Mouse (Mus musculus) MEL (cell line): Measurements from ENCODE around the gene Gm37240. TPM values are rescaled to one million over a fixed set of nuclear protein-coding genes. Genes with fewer than 3 reads are reported as not detected.

Experiments used
- DNase-seq: peaks from one replicate; pipeline ENCODE4 v3.0.0; 2011; ENCODE audit warnings: low read depth, low spot score
- H3K27ac ChIP-seq: 2 replicates; pipeline ENCODE4 v1.5.1; 2012; ENCODE audit warnings: low read depth, mild to moderate bottlenecking, control low read depth, low read length, moderate library complexity; ENCODE audit not compliant: control insufficient read depth
- H3K27me3 ChIP-seq, 2 experiments: fragments of 150-350 bp in 1 of 2; sonication (generic) in 1 of 2; 2 replicates each; pipeline ENCODE4 v1.6.1; 2012; ENCODE audit warnings: low read length in 2 of 2, mild to moderate bottlenecking in 2 of 2, improper control_type of control experiment in 1 of 2, moderate library complexity in 1 of 2; ENCODE audit not compliant: insufficient read depth in 2 of 2, control insufficient read depth in 1 of 2
- H3K36me3 ChIP-seq, 2 experiments: 2 replicates each; pipeline ENCODE4 v1.6.1; 2012 to 2014; ENCODE audit warnings: low read length in 2 of 2, improper control_type of control experiment in 1 of 2, inconsistent platforms in 1 of 2, mild to moderate bottlenecking in 1 of 2; ENCODE audit not compliant: insufficient read depth in 2 of 2, control insufficient read depth in 1 of 2
- H3K4me1 ChIP-seq, 2 experiments: fragments of 150-350 bp in 1 of 2; sonication (generic) in 1 of 2; 2 replicates each; pipeline ENCODE4 v1.6.1; 2012; ENCODE audit warnings: low read length in 2 of 2, improper control_type of control experiment in 1 of 2, mild to moderate bottlenecking in 1 of 2; ENCODE audit not compliant: insufficient read depth in 2 of 2, control insufficient read depth in 1 of 2
- H3K4me3 ChIP-seq, 2 experiments: fragments of 150-350 bp in 1 of 2; sonication (generic) in 1 of 2; 2 replicates each; pipeline ENCODE4 v1.5.1; 2012; ENCODE audit warnings: low read depth in 2 of 2, low read length in 2 of 2, mild to moderate bottlenecking in 2 of 2, moderate library complexity in 2 of 2, control low read depth in 1 of 2, improper control_type of control experiment in 1 of 2; ENCODE audit not compliant: control insufficient read depth in 1 of 2, insufficient read depth in 1 of 2
- H3K79me2 ChIP-seq: 2 replicates; pipeline ENCODE4 v1.6.1; 2012; ENCODE audit warnings: mild to moderate bottlenecking, low read length, moderate library complexity; ENCODE audit not compliant: control insufficient read depth, poor library complexity, insufficient read depth
- H3K9ac ChIP-seq: 2 replicates; pipeline ENCODE4 v1.6.1; 2012; ENCODE audit warnings: low read depth, mild to moderate bottlenecking, control low read depth, low read length, moderate library complexity; ENCODE audit not compliant: control insufficient read depth, poor library complexity, severe bottlenecking
- H3K9me3 ChIP-seq: fragments of 150-350 bp; sonication (generic); replicated peaks from 2 replicates; pipeline ENCODE4 v1.6.1; 2012; ENCODE audit warnings: mild to moderate bottlenecking, low read length, improper control_type of control experiment, moderate library complexity; ENCODE audit not compliant: insufficient read depth
- BHLHE40 ChIP-seq: IDR thresholded peaks from 2 replicates; pipeline ENCODE4 v1.6.1; 2012; ENCODE audit warnings: low read depth, mild to moderate bottlenecking, inconsistent platforms, low read length, improper control_type of control experiment, borderline replicate concordance
- CHD2 ChIP-seq: IDR thresholded peaks from 2 replicates; pipeline ENCODE4 v1.6.1; 2011; ENCODE audit warnings: low read length, improper control_type of control experiment
- CTCF ChIP-seq, 3 experiments: IDR thresholded peaks in 2 of 3; conservative IDR thresholded peaks in 1 of 3; 2 replicates each; pipeline ENCODE4 v1.5.1; 2011 to 2012; ENCODE audit warnings: low read length in 3 of 3, low read depth in 2 of 3, mild to moderate bottlenecking in 2 of 3, improper control_type of control experiment in 1 of 3, inconsistent platforms in 1 of 3, mixed read lengths in 1 of 3, moderate library complexity in 1 of 3; ENCODE audit not compliant: control insufficient read depth in 1 of 3, insufficient read depth in 1 of 3, poor library complexity in 1 of 3, severe bottlenecking in 1 of 3
- GABPA ChIP-seq: IDR thresholded peaks from 2 replicates; pipeline ENCODE4 v1.6.1; 2012; ENCODE audit warnings: low read depth, mild to moderate bottlenecking, inconsistent platforms, low read length, improper control_type of control experiment, moderate library complexity
- HCFC1 ChIP-seq: IDR thresholded peaks from 2 replicates; pipeline ENCODE4 v1.6.1; 2012; ENCODE audit warnings: low read depth, mild to moderate bottlenecking, inconsistent platforms, low read length, improper control_type of control experiment, moderate library complexity
- JUND ChIP-seq: IDR thresholded peaks from 2 replicates; pipeline ENCODE4 v1.6.1; 2011; ENCODE audit warnings: low read depth, mild to moderate bottlenecking, improper control_type of control experiment, low read length
- KAT2A ChIP-seq: conservative IDR thresholded peaks from 2 replicates; pipeline ENCODE4 v1.6.1; 2012; ENCODE audit warnings: low read depth, low read length, improper control_type of control experiment, inconsistent platforms
- MAZ ChIP-seq: IDR thresholded peaks from 2 replicates; pipeline ENCODE4 v1.6.1; 2012; ENCODE audit warnings: low read depth, mild to moderate bottlenecking, inconsistent platforms, low read length, improper control_type of control experiment
- MEF2A ChIP-seq: IDR thresholded peaks from 2 replicates; pipeline ENCODE4 v1.6.1; 2014; ENCODE audit warnings: low read depth, mild to moderate bottlenecking, inconsistent platforms, low read length, improper control_type of control experiment; ENCODE audit not compliant: poor library complexity, insufficient replicate concordance, severe bottlenecking; ENCODE audit errors: extremely low read depth
- NELFE ChIP-seq: IDR thresholded peaks from 2 replicates; pipeline ENCODE4 v1.6.1; 2011; ENCODE audit warnings: low read depth, low read length, improper control_type of control experiment
- NRF1 ChIP-seq: IDR thresholded peaks from 2 replicates; pipeline ENCODE4 v1.6.1; 2014; ENCODE audit warnings: low read depth, mild to moderate bottlenecking, inconsistent platforms, low read length, improper control_type of control experiment, moderate library complexity; ENCODE audit not compliant: poor library complexity, insufficient read depth, severe bottlenecking
- POLR2A ChIP-seq, 2 experiments: IDR thresholded peaks; 2 replicates each; pipeline ENCODE4 v1.6.1; 2011 to 2012; ENCODE audit warnings: low read length in 2 of 2, mild to moderate bottlenecking in 2 of 2, control low read depth in 1 of 2, improper control_type of control experiment in 1 of 2, low read depth in 1 of 2, moderate library complexity in 1 of 2; ENCODE audit not compliant: control insufficient read depth in 1 of 2, insufficient read depth in 1 of 2, poor library complexity in 1 of 2
- POLR2AphosphoS5 ChIP-seq: IDR thresholded peaks from 2 replicates; pipeline ENCODE4 v1.6.1; 2012; ENCODE audit warnings: low read depth, borderline replicate concordance, mild to moderate bottlenecking, inconsistent platforms, low read length, moderate library complexity, mixed read lengths
- SIN3A ChIP-seq: IDR thresholded peaks from 2 replicates; pipeline ENCODE4 v1.6.1; 2012; ENCODE audit warnings: low read length, improper control_type of control experiment, inconsistent platforms
- TAL1 ChIP-seq: IDR thresholded peaks from 2 replicates; pipeline ENCODE4 v1.6.1; 2012; ENCODE audit warnings: mild to moderate bottlenecking, inconsistent platforms, low read length, moderate library complexity, mixed read lengths
- TBP ChIP-seq: IDR thresholded peaks from 2 replicates; pipeline ENCODE4 v1.8.0; 2011; ENCODE audit warnings: low read depth, low read length, improper control_type of control experiment
- UBTF ChIP-seq: IDR thresholded peaks from 2 replicates; pipeline ENCODE4 v1.6.1; 2012; ENCODE audit warnings: low read depth, mild to moderate bottlenecking, inconsistent platforms, low read length, improper control_type of control experiment, moderate library complexity, borderline replicate concordance; ENCODE audit not compliant: insufficient read depth
- ZKSCAN1 ChIP-seq: IDR thresholded peaks from 2 replicates; pipeline ENCODE4 v1.6.1; 2012; ENCODE audit warnings: low read depth, mild to moderate bottlenecking, inconsistent platforms, low read length, improper control_type of control experiment, moderate library complexity
- polyA plus RNA-seq, 2 experiments: library from polyadenylated mRNA; stranded (reverse) in 1 of 2; unstranded in 1 of 2; fragments of >175 nt in 1 of 2; fragments of >200 nt in 1 of 2; gene quantifications; 2 replicates each; pipeline versions ENCODE4 v1.2.1 to v1.2.4; 2012; ENCODE audit warnings: low replicate concordance in 2 of 2, low read depth in 1 of 2; ENCODE audit not compliant: insufficient read length in 2 of 2, insufficient read depth in 1 of 2, missing spikeins in 1 of 2
- total RNA-seq: library from RNA; depleted of rRNA; stranded (reverse); fragments of 300-350 nt; gene quantifications from 2 replicates; pipeline ENCODE4 v1.2.3, GENCODE M21; 2012

The Gm37240 gene
- total and polyA plus RNA-seq, 3 experiments, result 0.04 TPM; not detected in 2

- no peaks in the 10 kb centered on the region for H3K79me2 ChIP-seq
- H3K27me3 ChIP-seq, result no peaks in the 10 kb centered on the region
- no peaks in the 10 kb centered on the region for H3K9me3 ChIP-seq
- no peaks in the 10 kb centered on the region for H3K4me1 ChIP-seq
- no peak overlapping the region for H3K9ac ChIP-seq
- no peaks in the 10 kb centered on the region for H3K36me3 ChIP-seq
- TF ChIP-seq GABPA, result no peak
- no peak for TF ChIP-seq KAT2A
- TF ChIP-seq POLR2A (IDR thresholded peaks at IDR 0.05; ENCODE audit: control insufficient read depth in 1 of 2, insufficient read depth in 1 of 2, low read depth in 1 of 2, low read length in 2 of 2, poor library complexity in 1 of 2), result no peak
- no peak for TF ChIP-seq CHD2
- no peak for TF ChIP-seq SIN3A
- TF ChIP-seq CTCF (IDR thresholded peaks at IDR 0.05 in 2 of 3, conservative IDR thresholded peaks at IDR 0.05 in 1 of 3; ENCODE audit: control insufficient read depth in 1 of 3, insufficient read depth in 1 of 3, low read depth in 2 of 3, low read length in 3 of 3, poor library complexity in 1 of 3, severe bottlenecking in 1 of 3), result no peak
- TF ChIP-seq TAL1, result no peak
- no peak for TF ChIP-seq NELFE
- no peak for TF ChIP-seq UBTF
- no peak overlapping the region for H3K4me3 ChIP-seq
- H3K27ac ChIP-seq, result no peak overlapping the region
- no peak for DNase-seq
Observed at GRCm38 (mm10) chr3:85309168-85309567, 578.1 kb downstream of the Gm37240 start.

- Histone ChIP-seq H3K36me3 (no peaks in the 10 kb centered on the region), H3K4me3 (no peak overlapping the region), H3K79me2 (no peaks in the 10 kb centered on the region), H3K9me3 (no peaks in the 10 kb centered on the region), H3K27me3 (no peaks in the 10 kb centered on the region), H3K4me1 (no peaks in the 10 kb centered on the region), H3K27ac (no peak overlapping the region), H3K9ac (no peak overlapping the region)
- no peak for TF ChIP-seq HCFC1
- no peak for TF ChIP-seq TBP
- TF ChIP-seq MAZ, result no peak
- TF ChIP-seq ZKSCAN1, result no peak
- TF ChIP-seq JUND, result no peak
- TF ChIP-seq NRF1, result no peak
- no peak for TF ChIP-seq GABPA
- no peak for TF ChIP-seq SIN3A
- DNase-seq, result no peak
Observed at GRCm38 (mm10) chr3:85308706-85309105, 578.6 kb downstream of the Gm37240 start.

GRCm38 (mm10) chr3:85301851-85302250 lies 585.5 kb downstream of the Gm37240 start:
- Histone ChIP-seq H3K9ac (no peak overlapping the region), H3K79me2 (no peaks in the 10 kb centered on the region)
- DNase-seq, result no peak
- TF ChIP-seq MEF2A, result no peak
- no peak for TF ChIP-seq NELFE
- TF ChIP-seq HCFC1, result no peak
- TF ChIP-seq JUND, result no peak
- no peak for TF ChIP-seq TAL1
- TF ChIP-seq BHLHE40, result no peak
- no peak for TF ChIP-seq POLR2AphosphoS5
- TF ChIP-seq, all 39 proteins: peak for 0
- no peaks in the 10 kb centered on the region for H3K4me1 ChIP-seq
- no peaks in the 10 kb centered on the region for H3K27me3 ChIP-seq
- H3K27ac ChIP-seq, result no peak overlapping the region
- no peak overlapping the region for H3K4me3 ChIP-seq
- H3K9me3 ChIP-seq, result no peaks in the 10 kb centered on the region
- no peaks in the 10 kb centered on the region for H3K36me3 ChIP-seq
